In genomic region chr11:6410755-6411154, GRCm38 (mm10) we compare ENCODE assay signal across 6 mouse cellular contexts. TPM values are rescaled to one million over a fixed set of nuclear protein-coding genes. Genes with fewer than 3 reads are reported as not detected.
A peak's percentile ranks its signal among the peaks of the same experiment; 100 is the strongest.
DNase-seq lines count a peak whose midpoint lies in the region; ATAC-seq and TF ChIP-seq lines count a peak whose summit lies in the region.
"Not testable (repeated sequence)": the region's sequence is repeated elsewhere in the genome, so short reads cannot be mapped to it uniquely, and the experiment has no call there.

No protein-coding gene starts in this region.

- H3K9me3 ChIP-seq in ES-Bruce4 (replicated peaks; ENCODE audit: control insufficient read depth, insufficient read depth, low read length, poor library complexity, severe bottlenecking); liver, postnatal 0 days (ENCODE audit: low read length): not testable (repeated sequence)

- not testable (repeated sequence) for H3K9ac ChIP-seq in ES-Bruce4 (ENCODE audit: low read depth, poor library complexity, severe bottlenecking); liver, postnatal 0 days (replicated peaks)

- DNase-seq in cerebellum, adult 8-10 months = peak; percentile 9
- DNase-seq in heart, postnatal 4 days = peak; percentile 5
- not testable (repeated sequence) for DNase-seq in liver, postnatal 0 days
- peak; percentile 50 for DNase-seq in thymus, postnatal 4 days

- not testable (repeated sequence) for H3K27me3 ChIP-seq in ES-Bruce4 (ENCODE audit: control insufficient read depth, insufficient read depth, low read length, poor library complexity, severe bottlenecking); liver, postnatal 0 days (ENCODE audit: insufficient read depth, low read length)

- not testable (repeated sequence) for TF ChIP-seq POLR2A in ES-Bruce4 (IDR thresholded peaks at IDR 0.05; ENCODE audit: insufficient read depth, low read length); olfactory bulb, adult 2 months (IDR thresholded peaks at IDR 0.05; ENCODE audit: insufficient read depth, low read depth, low read length)

- H3K27ac ChIP-seq in ES-Bruce4 (ENCODE audit: insufficient read depth, low read length) = peak overlapping the region; percentile 78; the same call in 1 of the 2 replicates
- H3K27ac ChIP-seq in liver, postnatal 0 days (ENCODE audit: low read depth) = not testable (repeated sequence)
- H3K27ac ChIP-seq in olfactory bulb, adult 2 months (ENCODE audit: insufficient read depth, low read depth, low read length) = peak overlapping the region; percentile 95; the same call in 1 of the 2 replicates

- H3K4me3 ChIP-seq in ES-Bruce4 (ENCODE audit: low read depth, low read length); liver, postnatal 0 days (ENCODE audit: low read depth, low read length); olfactory bulb, adult 2 months (ENCODE audit: insufficient read depth, low read depth, low read length): not testable (repeated sequence)

- TF ChIP-seq CTCF in ES-Bruce4 (IDR thresholded peaks at IDR 0.05; ENCODE audit: low read depth, low read length); olfactory bulb, adult 2 months (IDR thresholded peaks at IDR 0.05; ENCODE audit: insufficient read depth, low read depth, low read length): not testable (repeated sequence)
- 0 out of 2 replicates have a peak, but pooled peaks have one; percentile 1 for TF ChIP-seq CTCF in liver, postnatal 0 days (IDR thresholded peaks at IDR 0.05; ENCODE audit: low read depth)

- H3K36me3 ChIP-seq in ES-Bruce4 (ENCODE audit: control insufficient read depth, insufficient read depth, low read length, poor library complexity, severe bottlenecking); liver, postnatal 0 days (replicated peaks; ENCODE audit: insufficient read depth, low read length): not testable (repeated sequence)

- 77% methylated on average over 5 of the region's 5 CpGs for WGBS in liver, postnatal 0 days (ENCODE audit: insufficient replicate concordance)
- 88% methylated on average over 5 of the region's 5 CpGs for WGBS in olfactory bulb, adult 2 months

- ATAC-seq in liver, postnatal 0 days = not testable (repeated sequence)

- not testable (repeated sequence) for H3K4me2 ChIP-seq in liver, postnatal 0 days (ENCODE audit: low read depth, low read length)

- TF ChIP-seq EP300 in ES-Bruce4 (IDR thresholded peaks at IDR 0.05; ENCODE audit: insufficient read depth, low read depth, low read length); liver, postnatal 0 days (IDR thresholded peaks at IDR 0.05; ENCODE audit: low read depth): not testable (repeated sequence)

- not testable (repeated sequence) for H3K4me1 ChIP-seq in ES-Bruce4 (ENCODE audit: control insufficient read depth, insufficient read depth, low read length)
- H3K4me1 ChIP-seq in liver, postnatal 0 days (ENCODE audit: insufficient read depth) = peaks cover 12% of the 10 kb centered on the region; the same call in 1 of the 2 replicates
- H3K4me1 ChIP-seq in olfactory bulb, adult 2 months (ENCODE audit: control insufficient read depth, insufficient read depth, low read length) = peaks cover 40% of the 10 kb centered on the region

RNA-seq across cellular contexts. Expression of gene Ppia, which starts 4.5 kb away (rescaled TPM):
- polyA plus RNA-seq in ES-Bruce4 (2011; ENCODE audit: insufficient read depth, insufficient read length, low read depth, missing spikeins) = 2,132 and 2,301 TPM in 2 replicates
- total RNA-seq in heart, postnatal 4 days (2021) = 1,000 to 10,000 TPM; 1,521 to 1,568 TPM
- 2,313 and 2,332 TPM in 2 replicates for polyA plus RNA-seq in liver, postnatal 0 days (2015; fragmentation: Nextera tagmentation; extraction: Ambion mirVana)
- 1,597 TPM in 1 of 2 replicates, not detected in the other for polyA plus RNA-seq in olfactory bulb, adult 2 months (2012; ENCODE audit: insufficient read depth, insufficient read length, low replicate concordance, missing spikeins)

RNA-seq across cellular contexts. Expression of gene Zmiz2, which starts 21.9 kb away (rescaled TPM):
- 51.5 and 59.4 TPM in 2 replicates for polyA plus RNA-seq in ES-Bruce4 (2011; ENCODE audit: insufficient read depth, insufficient read length, low read depth, missing spikeins)
- 10 to 100 TPM; 46.8 to 49.1 TPM for total RNA-seq in heart, postnatal 4 days (2021)
- polyA plus RNA-seq in liver, postnatal 0 days (2015; fragmentation: Nextera tagmentation; extraction: Ambion mirVana) = 3.4 and 3.7 TPM in 2 replicates
- not detected in 2 replicates for polyA plus RNA-seq in olfactory bulb, adult 2 months (2012; ENCODE audit: insufficient read depth, insufficient read length, low replicate concordance, missing spikeins)

RNA-seq across cellular contexts. Expression of gene H2afv, which starts 33.5 kb away (rescaled TPM):
- 200 and 218 TPM in 2 replicates for polyA plus RNA-seq in ES-Bruce4 (2011; ENCODE audit: insufficient read depth, insufficient read length, low read depth, missing spikeins)
- 100 to 1,000 TPM; 125 to 126 TPM for total RNA-seq in heart, postnatal 4 days (2021)
- 135 and 137 TPM in 2 replicates for polyA plus RNA-seq in liver, postnatal 0 days (2015; fragmentation: Nextera tagmentation; extraction: Ambion mirVana)
- polyA plus RNA-seq in olfactory bulb, adult 2 months (2012; ENCODE audit: insufficient read depth, insufficient read length, low replicate concordance, missing spikeins) = not detected in 2 replicates
